Mouse (Mus musculus) heart, postnatal 10 days (tissue): ENCODE results near the gene Fbxw8. TPM values are rescaled to one million over a fixed set of nuclear protein-coding genes. Genes with fewer than 3 reads are reported as not detected.

Experiments used
- DNase-seq, 2 experiments: peaks; one replicate each; pipeline ENCODE4 v3.0.0; 2021
- intact Hi-C: fragments of 180-260 bp; cut with DNase I; formaldehyde crosslinking; loops from one replicate; pipeline ENCODE4 v1.15.1; 2025
- total RNA-seq, 2 experiments: library from RNA; stranded (reverse); gene quantifications; 2 replicates each; pipeline ENCODE4 v1.2.3; 2021

Gene Fbxw8
- total RNA-seq, 2 experiments from 2014 or later = 50.1 to 58.1 TPM

DNA sequence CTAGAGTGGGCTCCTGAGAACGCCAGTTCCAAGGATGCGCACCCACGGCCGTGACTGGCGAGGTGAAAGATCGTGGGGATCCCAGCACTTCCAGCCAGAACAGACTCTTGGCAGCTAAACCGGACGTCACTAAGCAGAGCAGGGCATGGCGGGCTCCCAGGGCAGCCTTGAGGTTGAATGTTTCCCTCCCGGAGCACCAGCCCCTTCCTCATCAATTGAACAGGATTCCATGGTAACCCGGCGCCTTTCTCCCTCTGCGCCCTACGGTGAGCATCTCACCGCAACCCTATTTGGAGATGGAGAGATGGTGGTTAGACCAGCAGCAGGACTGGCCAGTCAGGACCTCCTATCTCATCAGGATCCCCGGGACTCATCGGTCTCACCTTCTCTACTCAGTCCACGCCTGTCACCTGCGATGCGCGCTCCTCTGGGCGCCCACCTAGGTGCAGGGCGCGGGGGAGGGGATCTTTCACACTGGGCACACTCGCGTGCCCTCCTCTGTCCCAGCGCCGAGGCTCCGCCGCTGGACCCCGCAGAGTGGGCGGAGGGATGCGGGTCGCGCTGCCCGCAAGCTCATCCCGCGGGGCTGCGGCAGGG, 128.1 kb downstream of the Fbxw8 start:
- intact Hi-C loops = no loop called here

DNA sequence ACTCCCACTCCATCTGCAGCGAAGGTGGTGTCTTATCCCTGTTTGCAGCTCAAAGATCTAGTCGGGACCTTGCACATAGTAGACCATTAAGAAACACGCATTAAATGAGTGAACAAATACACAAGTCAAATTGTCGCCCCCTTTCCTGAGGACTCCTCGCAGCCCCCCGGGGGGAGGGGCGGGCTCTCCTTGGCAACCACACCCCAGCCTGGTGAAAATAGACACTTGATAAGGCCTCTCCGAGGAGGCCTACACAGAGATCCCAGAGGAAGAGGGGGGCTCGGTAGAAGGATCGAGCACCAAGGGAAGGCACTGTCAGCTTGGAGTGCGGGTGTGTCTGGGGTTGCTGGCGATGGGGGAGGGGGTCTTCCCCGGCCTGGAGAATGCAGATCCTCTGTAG, 128.9 kb downstream of the Fbxw8 start:
- no peak for DNase-seq
- intact Hi-C loops = no loop called here

More for the DNA sequence above, 128.1 kb downstream of the Fbxw8 start:
- DNase-seq = no peak

DNA sequence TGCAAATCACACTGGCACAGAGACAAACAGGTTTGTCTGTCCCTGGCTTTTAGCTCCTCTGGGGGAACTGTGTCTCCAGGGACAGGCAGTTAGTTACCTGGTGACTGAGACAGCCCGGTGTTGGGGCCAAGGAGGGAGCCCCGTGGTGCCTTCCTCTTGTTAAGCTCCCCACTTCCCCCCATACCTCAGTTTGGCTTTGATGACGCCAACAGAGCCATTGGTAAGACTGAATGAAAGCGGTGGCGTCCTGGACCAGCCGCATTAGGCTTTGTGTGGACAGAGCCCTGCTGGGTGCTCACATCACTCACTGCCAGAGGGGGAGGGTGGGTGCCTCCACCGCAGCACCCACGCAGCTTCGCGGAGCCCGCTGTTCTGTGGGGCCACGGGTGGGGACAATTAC, 129.4 kb downstream of the Fbxw8 start:
- intact Hi-C loops = no loop called here
- DNase-seq = no peak

DNA sequence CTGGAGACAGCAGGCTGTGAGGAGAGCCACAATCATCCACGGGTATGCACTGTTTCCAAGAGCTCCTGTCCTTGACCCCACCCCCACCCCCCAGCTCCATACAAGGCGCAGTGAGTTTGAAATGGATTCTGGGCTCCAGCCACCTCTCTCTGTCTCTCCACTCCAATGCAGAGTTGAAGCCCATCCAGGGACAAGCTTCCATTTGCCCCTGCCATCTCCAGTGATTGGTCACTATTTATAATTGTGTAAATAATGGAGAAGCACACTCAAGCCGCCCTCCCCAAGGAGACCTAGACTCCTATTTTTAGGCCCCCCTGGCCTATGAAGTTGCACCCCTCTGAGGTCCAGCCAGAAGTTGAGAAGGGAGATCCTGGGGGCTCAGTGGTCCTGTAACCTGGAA, 132.2 kb downstream of the Fbxw8 start:
- intact Hi-C loops = loop anchor here (5.0 kb wide), 1 partner anchor 44 kb away; no protein-coding TSS in a partner anchor
- DNase-seq = no peak

DNA sequence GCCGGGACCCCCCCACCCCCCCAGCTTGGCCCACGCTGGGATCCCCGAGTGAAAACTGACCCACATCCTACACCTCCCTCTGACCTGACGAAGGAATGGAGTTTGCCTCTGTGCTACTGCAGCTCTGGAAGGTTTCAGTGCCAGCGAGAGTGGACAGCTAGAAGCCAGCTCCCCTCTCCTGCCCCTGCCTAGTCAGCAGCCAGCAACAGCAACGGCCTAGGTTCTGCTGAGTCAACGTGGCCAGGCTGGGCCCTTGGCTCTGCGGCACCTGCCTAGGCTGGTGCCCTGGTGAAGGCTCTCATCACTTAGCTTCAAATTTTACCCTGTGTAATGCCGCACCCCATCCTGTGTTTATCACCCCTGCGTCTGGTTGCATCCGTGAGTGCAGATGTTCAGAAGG, 135.4 kb downstream of the Fbxw8 start:
- no peak for DNase-seq
- intact Hi-C loops = loop anchor here (5.0 kb wide), 1 partner anchor 47 kb away; no protein-coding TSS in a partner anchor

DNA sequence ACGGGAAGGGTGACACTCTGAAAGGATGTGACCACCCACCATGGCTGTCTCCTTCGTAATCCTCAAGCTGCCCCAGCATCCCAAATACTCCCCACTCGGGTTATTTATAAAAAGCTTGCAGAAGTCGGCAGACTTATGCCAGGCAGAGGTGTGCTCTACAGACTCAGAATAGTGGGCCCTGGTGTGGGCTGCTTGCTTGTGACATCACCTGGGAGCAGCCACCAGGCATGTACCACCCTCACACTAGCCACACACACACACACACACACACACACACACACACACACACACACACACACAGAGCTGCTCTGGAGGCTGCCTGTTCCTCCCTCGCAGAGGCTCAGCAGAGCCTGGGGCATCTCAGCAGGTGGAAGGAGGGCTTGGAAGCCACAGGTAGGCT, 137.7 kb downstream of the Fbxw8 start:
- intact Hi-C loops = no loop called here
- no peak for DNase-seq

DNA sequence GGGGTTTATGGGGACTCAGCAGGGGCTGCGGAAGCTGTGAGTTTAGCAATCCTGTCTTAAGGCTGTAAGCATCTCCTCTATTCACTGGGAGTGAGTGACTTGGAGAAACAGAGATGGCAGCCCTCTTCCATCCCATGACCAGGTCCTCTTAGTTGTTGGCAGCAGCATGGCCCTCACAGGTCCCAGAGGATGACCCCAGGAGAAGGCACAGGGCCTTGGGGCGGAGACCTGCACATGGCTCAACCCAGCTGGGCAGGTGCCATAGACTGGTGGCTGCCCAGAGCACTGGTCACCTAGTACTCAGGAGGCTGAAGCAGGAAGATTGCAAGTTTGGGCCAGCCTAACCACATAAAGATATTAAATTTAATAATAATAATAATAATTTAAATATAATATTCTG, 139.6 kb downstream of the Fbxw8 start:
- intact Hi-C loops = no loop called here
- no peak for DNase-seq

DNA sequence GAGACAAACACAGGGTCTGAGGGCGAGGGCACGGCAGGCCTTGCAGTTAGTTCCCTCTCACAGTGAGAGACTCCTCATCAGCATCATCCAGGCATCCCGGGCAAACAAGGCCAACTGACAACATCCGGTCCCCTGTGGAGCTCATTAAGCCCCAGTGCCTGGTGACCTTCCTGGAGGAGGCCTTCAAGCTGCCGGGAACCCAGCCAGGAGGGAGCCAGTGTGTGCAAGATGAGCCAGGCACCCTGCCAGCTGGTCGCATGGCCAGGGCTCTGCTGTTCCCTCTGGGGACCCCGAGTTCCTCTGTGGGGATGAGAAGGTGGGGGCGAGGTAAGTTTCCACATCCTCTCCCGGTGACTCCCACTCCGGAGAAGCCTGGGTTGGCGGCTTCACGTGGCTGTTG, 140.2 kb downstream of the Fbxw8 start:
- intact Hi-C loops = no loop called here
- DNase-seq = peak; percentile 55 to 72

Other genes with a start within 250 kb of the Fbxw8 start
- gene Fbxo21, start 178.7 kb downstream of the Fbxw8 start, total RNA-seq = 10 to 100 TPM; 47.4 to 55.5 TPM
- gene Tesc, start 127.7 kb downstream of the Fbxw8 start, total RNA-seq = 100 to 1,000 TPM; 111 to 112 TPM
- gene Hrk, start 9.2 kb upstream of the Fbxw8 start, total RNA-seq = under 1 TPM; 0.30 to 0.38 TPM
- 1 to 10 TPM; 1.6 to 2.5 TPM for gene Rnft2, start 89.7 kb upstream of the Fbxw8 start, total RNA-seq
- 1 to 10 TPM; 7.1 to 7.8 TPM for gene 2410131K14Rik, start 89.8 kb upstream of the Fbxw8 start, total RNA-seq